Mouse (Mus musculus): ENCODE measurements around the gene Prr11. TPM values are rescaled to one million over a fixed set of nuclear protein-coding genes. Genes with fewer than 3 reads are reported as not detected.
A peak's percentile ranks its signal among the peaks of the same experiment; 100 is the strongest.

Gene Prr11
- polyA plus RNA-seq, 1 experiment from 2014 or later, result 7.9 TPM

MicroRNA genes within 50 kb of the gene (microRNA counts, 519-probe panel; counts per million panel counts)
- microRNA mmu-miR-301a, result 4,710 counts per million, percentile 91 among the panel's probes with 10 or more counts

Small RNAs within 50 kb of the gene (microRNA-seq; reads per million reads assigned to microRNA genes)
- gene Mir301, result 1,302 reads per million, percentile 78 among the genes with 10 or more reads in this experiment

Other genes with a start within 250 kb of the Prr11 start
- 11.6 and 12.5 TPM in 2 replicates for gene Ypel2, start 115.0 kb downstream of the Prr11 start, polyA plus RNA-seq (2015; fragmentation: Nextera tagmentation; extraction: Ambion mirVana)
- 26.8 and 28.3 TPM in 2 replicates for gene Gdpd1, start 34.6 kb downstream of the Prr11 start, polyA plus RNA-seq (2015; fragmentation: Nextera tagmentation; extraction: Ambion mirVana)
- gene Smg8, start 21.9 kb downstream of the Prr11 start, polyA plus RNA-seq (2015; fragmentation: Nextera tagmentation; extraction: Ambion mirVana), result 24.8 and 24.9 TPM in 2 replicates
- gene Ska2, start 526 bp upstream of the Prr11 start, polyA plus RNA-seq (2015; fragmentation: Nextera tagmentation; extraction: Ambion mirVana), result 86.2 and 86.3 TPM in 2 replicates
- 21.3 and 25.0 TPM in 2 replicates for gene Trim37, start 18.4 kb upstream of the Prr11 start, polyA plus RNA-seq (2015; fragmentation: Nextera tagmentation; extraction: Ambion mirVana)

Data from limb, embryonic 13.5 days (tissue).